Comparison of ENCODE assay signal across 11 mouse cellular contexts in genomic region chr16:31500969-31501750, GRCm38 (mm10).
A peak's percentile ranks its signal among the peaks of the same experiment; 100 is the strongest.
DNase-seq lines count a peak whose midpoint lies in the region; ATAC-seq and TF ChIP-seq lines count a peak whose summit lies in the region.
"Had no signal": no experiment of that assay in that cellular context is flagged by ENCODE, and none has a peak within 500 bp of the region (broad histone marks: within the 10 kb centered on the region; RNA-seq: fewer than 3 reads in every experiment).

No protein-coding gene starts in this region.

- no peaks in the 10 kb centered on the region for H3K27me3 ChIP-seq in forebrain, embryonic 13.5 days
- H3K27me3 ChIP-seq in limb, embryonic 14.5 days (ENCODE audit: control insufficient read depth, insufficient read depth, low read length) = no peaks in the 10 kb centered on the region
- H3K27me3 ChIP-seq: heart, embryonic 12.5 days had no signal

- no peaks in the 10 kb centered on the region for H3K36me3 ChIP-seq in forebrain, embryonic 13.5 days (ENCODE audit: poor library complexity, severe bottlenecking)
- no peaks in the 10 kb centered on the region for H3K36me3 ChIP-seq in limb, embryonic 14.5 days (ENCODE audit: control insufficient read depth, insufficient read depth, low read length)
- H3K36me3 ChIP-seq: heart, embryonic 12.5 days had no signal

- no peak for TF ChIP-seq POLR2A in limb, embryonic 14.5 days (IDR thresholded peaks at IDR 0.05; ENCODE audit: borderline replicate concordance, extremely low read depth, insufficient read depth, insufficient read length)

- H3K27ac ChIP-seq in forebrain, embryonic 13.5 days = peak overlapping the region; percentile 91
- H3K27ac ChIP-seq in limb, embryonic 14.5 days (replicated peaks; ENCODE audit: low read depth, low read length) = peak overlapping the region; percentile 78
- H3K27ac ChIP-seq: kidney, postnatal 0 days had no signal

- DNase-seq in layer of hippocampus, adult 8-10 months (ENCODE audit: low spot score in 2 of 2) = peak; percentile 57 to 67
- no peak for DNase-seq in layer of hippocampus, adult 11-12 months (ENCODE audit: low spot score)
- DNase-seq in cerebellum, adult 9-11 months = peak; percentile 64
- peak; percentile 71 for DNase-seq in limb, embryonic 14.5 days (ENCODE audit: low spot score)
- DNase-seq in left cerebral cortex, adult 11 months (ENCODE audit: low spot score) = no peak
- DNase-seq in urinary bladder, postnatal 14 days (ENCODE audit: low spot score) = no peak
- DNase-seq: lung, adult 2 months had no signal

- 59% methylated on average over 14 of the region's 14 CpGs for WGBS in forebrain, embryonic 13.5 days
- WGBS in limb, embryonic 14.5 days = 34% methylated on average over 14 of the region's 14 CpGs

- H3K9ac ChIP-seq in forebrain, embryonic 13.5 days = 0 out of 2 replicates have a peak overlapping the region, but pooled peaks have one; percentile 5
- no peak overlapping the region for H3K9ac ChIP-seq in limb, embryonic 14.5 days (ENCODE audit: low read depth, low read length, severe bottlenecking)
- H3K9ac ChIP-seq: heart, embryonic 12.5 days had no signal

- no peaks in the 10 kb centered on the region for H3K9me3 ChIP-seq in forebrain, embryonic 13.5 days (replicated peaks)
- H3K9me3 ChIP-seq in limb, embryonic 14.5 days (ENCODE audit: control insufficient read depth, low read length) = no peaks in the 10 kb centered on the region
- H3K9me3 ChIP-seq: heart, embryonic 12.5 days had no signal

- H3K4me3 ChIP-seq in forebrain, embryonic 13.5 days = no peak overlapping the region
- no peak overlapping the region for H3K4me3 ChIP-seq in limb, embryonic 14.5 days (replicated peaks; ENCODE audit: low read length)
- H3K4me3 ChIP-seq: heart, embryonic 12.5 days had no signal

- peaks cover 42% of the 10 kb centered on the region for H3K4me1 ChIP-seq in forebrain, embryonic 13.5 days
- peaks cover 35% of the 10 kb centered on the region for H3K4me1 ChIP-seq in limb, embryonic 14.5 days (ENCODE audit: control insufficient read depth, insufficient read depth, low read length)

- no peak overlapping the region for H3K4me2 ChIP-seq in forebrain, embryonic 13.5 days
- H3K4me2 ChIP-seq in limb, embryonic 14.5 days (replicated peaks; ENCODE audit: low read depth, low read length, severe bottlenecking) = no peak overlapping the region
- H3K4me2 ChIP-seq: heart, embryonic 12.5 days had no signal

- peak; percentile 70 for ATAC-seq in forebrain, embryonic 13.5 days
- 0 out of 2 replicates have a peak, but pooled peaks have one; percentile 31 for ATAC-seq in limb, embryonic 14.5 days (ENCODE audit: low FRiP score, low read depth)
- ATAC-seq in monocyte, adult 5-6 weeks (replicated peaks; ENCODE audit: insufficient number of reproducible peaks, low FRiP score, low TSS enrichment, poor library complexity, severe bottlenecking) = no peak

Comparison
In these comparisons a context has a peak if more than half of its experiments do, and no peak if none do; other contexts are left out.
1. DNase-seq: peak in layer of hippocampus, adult 8-10 months (2 of 2), cerebellum, adult 9-11 months (single experiment) and limb, embryonic 14.5 days (single experiment); none in layer of hippocampus, adult 11-12 months (single experiment), left cerebral cortex, adult 11 months (single experiment) and urinary bladder, postnatal 14 days (single experiment).